Mouse (Mus musculus) ES-CJ7 (cell line): ENCODE measurements at regions not wholly inside any gene's neighbourhood (a gene's known extent, or its start where the extent isn't known, plus 50 kb on each side); places are given as distances from the start of the nearest gene placed in this dataset.
A peak's percentile ranks its signal among the peaks of the same experiment; 100 is the strongest.
"Not testable (repeated sequence)": the region's sequence is repeated elsewhere in the genome, so short reads cannot be mapped to it uniquely, and the experiment has no call there.

ENCODE experiments used
- DNase-seq: peaks from one replicate; pipeline ENCODE4 v3.0.0; 2011; ENCODE audit warnings: low read depth, low spot score

DNA sequence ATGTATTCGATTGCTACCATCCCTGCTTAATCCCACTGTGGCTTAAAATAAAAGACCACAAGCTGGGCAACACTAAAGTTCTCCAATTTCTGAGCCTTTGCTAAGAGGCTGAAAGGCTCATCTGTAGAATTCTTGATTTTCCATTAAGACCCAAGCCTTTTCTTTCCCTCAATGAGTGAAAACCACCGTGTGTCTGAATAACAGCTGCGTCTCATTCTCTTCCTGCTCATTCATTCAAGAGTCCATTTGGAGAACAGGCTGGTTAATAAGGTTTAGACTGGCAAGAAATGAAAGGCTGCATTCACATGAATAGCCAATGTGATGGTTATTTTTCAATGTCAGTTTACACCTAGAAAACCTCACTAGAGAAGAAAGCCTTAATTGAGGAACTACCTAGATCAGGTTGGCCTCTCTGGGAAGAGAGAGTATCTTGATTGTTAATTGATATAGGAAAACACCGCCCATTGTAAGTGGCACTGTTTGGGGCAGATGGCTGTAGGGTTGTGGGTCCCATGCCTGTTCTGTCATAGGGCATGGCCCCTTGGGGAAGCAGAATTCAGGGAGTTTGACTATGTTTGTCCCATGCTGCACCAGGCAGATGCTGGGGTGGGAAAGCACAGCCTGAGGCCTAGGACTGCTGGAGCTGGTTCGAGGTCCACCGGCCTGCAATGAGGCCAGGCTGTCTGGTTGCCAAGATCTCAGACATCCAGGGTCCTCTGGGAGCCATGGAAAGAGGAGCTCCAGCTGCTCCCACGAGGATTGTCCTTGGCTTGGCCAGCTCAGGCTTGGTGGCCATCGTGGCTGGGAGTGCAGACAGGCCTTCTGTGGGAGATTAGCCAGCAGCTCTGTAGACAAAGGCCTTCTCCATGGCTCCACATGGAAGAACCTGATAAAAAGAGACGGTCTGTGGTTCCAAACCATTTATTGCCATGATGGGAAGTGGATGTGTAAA is 161.3 kb upstream of the Castor2 start:
- no peak for DNase-seq

- no peak for DNase-seq
Observed at GRCm38 (mm10) chr5:133935451-133935850, 164.1 kb upstream of the Castor2 start.

GRCm38 (mm10) chr5:133935006-133935405 is 164.5 kb upstream of the Castor2 start:
- DNase-seq: no peak

DNA sequence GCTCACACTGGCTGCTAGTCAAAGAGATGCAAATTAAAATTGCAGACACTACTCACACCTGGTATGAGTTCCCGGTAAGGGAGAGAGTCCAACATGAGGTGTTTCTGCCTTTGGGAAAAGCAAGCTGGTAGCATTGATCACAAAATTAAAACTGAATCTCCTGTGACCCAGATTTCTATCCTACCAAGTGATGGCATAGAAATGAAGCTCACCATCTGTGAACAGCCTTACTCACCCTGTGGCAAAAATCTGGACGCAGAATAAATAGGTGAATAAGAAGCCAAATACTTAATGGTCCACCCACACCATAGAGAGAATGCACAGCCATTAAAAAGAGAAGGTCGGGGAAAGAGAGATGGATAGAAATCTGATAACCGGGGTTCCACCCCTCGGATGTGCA is 169.4 kb upstream of the Castor2 start:
- DNase-seq: no peak

DNA sequence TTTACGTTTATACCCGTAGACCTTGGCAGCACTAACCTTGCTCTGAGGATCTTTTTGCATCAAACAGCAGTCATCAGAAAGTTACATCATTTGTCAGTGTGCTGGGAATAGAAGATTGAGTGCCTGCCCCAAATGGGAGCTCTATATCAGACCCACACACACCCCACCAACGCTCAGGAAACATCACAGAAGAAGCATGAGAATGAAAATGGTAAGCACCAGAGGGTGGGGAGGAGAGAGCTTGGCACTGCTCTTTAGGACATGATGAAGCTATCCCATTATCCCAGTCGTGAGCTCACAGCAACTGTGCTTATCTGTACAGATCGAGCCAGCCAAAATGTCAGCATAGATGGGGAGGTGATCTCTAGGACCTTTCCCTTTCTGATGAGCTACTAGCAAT is 172.5 kb upstream of the Castor2 start:
- DNase-seq: no peak

GRCm38 (mm10) chr5:133925184-133925900 is 174.2 kb upstream of the Castor2 start:
- no peak for DNase-seq

GRCm38 (mm10) chr5:133922181-133922580 is 177.3 kb upstream of the Castor2 start:
- DNase-seq: no peak

DNA sequence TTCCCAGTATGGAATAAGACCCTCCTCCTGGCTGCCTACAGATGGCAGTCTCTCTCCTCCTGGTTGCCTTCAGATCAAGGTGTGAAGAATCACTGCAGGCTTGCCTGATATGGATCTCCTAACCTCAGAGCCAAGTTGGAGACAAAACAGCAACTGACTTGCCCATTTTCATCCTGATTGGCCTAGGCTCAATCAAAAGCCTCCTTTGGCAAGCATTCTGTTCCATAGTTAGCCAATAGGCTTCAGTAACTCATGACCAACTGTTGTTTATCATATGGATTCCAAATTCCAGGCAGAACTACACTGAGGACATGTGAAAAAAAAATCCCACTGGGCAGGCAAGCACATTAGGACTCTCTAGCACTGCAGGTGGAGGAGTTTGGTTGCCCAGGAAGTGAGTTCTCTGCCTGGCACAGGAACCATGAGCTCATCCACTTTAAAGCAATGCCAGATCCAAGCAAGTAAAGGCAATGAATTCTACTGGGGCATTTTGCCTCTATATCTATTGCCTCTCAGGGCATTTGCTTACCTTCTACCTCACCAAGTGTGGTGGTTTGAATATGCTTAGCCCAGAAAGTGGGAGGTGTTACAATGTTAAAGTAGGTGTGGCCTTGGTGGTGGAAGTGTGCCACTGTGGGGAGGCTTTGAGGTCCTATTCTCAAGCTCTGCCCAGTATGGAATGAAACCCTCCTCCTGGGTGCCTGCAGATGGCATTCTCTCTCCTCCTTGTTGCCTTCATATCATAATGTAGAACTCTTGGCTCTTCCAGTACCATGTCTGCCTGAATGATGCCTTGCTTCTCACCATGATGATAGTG is 183.6 kb upstream of the Castor2 start:
- peak; percentile 7 for DNase-seq

DNA sequence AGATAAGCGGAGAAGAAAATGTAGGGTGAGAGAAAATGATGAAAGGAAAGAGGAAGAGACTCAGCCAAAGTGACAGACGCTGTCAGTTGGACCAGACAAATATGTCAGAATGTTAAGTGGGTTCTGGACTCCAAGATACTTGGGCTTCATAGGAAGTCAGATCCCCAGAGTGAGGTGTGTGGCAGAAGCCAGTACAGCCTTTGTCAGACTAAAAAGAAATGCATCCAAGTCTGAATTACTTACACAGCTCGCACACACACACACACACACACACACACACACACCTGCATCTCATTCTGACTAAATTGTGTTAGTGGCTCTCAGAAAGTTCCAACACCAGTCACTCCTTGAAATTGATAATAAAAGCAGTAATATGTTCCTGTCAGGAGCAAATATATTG is 192.1 kb upstream of the Castor2 start:
- no peak for DNase-seq

DNA sequence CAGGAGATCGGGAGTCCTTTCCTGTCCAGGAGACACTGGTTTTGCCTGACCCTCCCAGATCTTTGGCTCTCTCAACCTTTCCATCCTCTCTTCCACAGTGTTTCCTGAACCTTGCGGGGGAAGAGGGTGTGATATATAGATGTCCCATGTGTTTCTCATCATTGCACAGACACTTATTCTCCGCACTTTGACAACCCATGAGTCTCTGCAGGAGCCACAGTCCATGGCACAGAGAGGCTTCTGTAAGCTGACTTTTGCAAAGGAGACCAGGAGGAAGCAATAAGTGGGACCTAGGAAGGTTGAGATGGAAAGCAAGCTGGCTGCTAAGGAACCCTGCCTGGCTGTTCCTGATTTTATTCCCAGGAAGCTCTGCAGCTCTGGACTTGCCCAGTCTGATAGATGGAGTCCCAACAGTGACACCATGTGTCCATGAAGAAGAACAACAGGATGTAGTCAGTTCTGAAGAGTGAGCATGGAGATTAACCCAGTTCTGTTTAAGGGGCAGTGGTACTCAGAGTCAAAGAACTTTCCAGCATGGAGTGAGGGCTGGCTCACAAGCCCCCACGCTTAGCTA is 201.4 kb upstream of the Castor2 start:
- peak; percentile 58 for DNase-seq

- no peak for DNase-seq
Observed at GRCm38 (mm10) chr5:133890728-133891127, 208.8 kb upstream of the Castor2 start.

GRCm38 (mm10) chr5:133889841-133890240 is 209.7 kb upstream of the Castor2 start:
- DNase-seq: no peak

DNA sequence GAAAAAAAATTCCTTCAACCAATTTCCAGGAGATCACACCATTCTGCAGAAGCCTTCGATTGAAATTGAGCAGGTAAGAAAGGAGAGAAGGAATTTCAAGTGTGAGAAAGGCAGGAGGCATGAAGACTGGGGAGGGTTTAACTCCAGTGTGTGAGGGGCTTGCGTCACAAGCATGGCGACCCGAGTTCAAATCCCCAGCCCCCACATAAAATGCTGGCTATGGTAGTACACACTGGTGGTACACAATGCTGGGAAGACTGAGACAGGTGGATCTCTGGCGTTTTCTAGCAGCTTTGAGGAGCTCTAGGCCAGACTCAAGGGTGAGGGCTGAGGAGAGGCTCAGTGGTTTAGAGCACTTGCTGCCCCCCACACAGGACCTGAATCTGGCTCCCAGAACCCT is 214.0 kb upstream of the Castor2 start:
- no peak for DNase-seq

DNA sequence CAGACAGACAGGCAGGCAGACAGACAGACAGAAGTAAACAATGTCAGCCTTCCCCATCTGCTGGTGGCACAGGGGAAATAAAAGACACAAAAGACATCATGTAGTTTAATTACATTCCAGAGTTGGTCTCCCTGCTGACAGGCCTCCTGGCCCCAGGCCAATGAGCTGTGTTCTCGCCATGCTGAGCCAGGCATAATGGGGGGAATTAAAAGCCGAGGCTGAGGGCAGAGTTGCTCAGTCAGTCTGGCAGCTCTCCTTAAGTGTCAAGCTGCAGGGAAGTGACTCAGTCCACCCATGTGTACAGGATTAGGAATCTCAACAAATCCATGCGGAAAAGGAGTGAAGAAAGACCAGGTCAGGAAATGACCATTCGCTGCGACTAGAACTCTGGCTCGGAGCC is 214.5 kb upstream of the Castor2 start:
- DNase-seq: no peak

DNA sequence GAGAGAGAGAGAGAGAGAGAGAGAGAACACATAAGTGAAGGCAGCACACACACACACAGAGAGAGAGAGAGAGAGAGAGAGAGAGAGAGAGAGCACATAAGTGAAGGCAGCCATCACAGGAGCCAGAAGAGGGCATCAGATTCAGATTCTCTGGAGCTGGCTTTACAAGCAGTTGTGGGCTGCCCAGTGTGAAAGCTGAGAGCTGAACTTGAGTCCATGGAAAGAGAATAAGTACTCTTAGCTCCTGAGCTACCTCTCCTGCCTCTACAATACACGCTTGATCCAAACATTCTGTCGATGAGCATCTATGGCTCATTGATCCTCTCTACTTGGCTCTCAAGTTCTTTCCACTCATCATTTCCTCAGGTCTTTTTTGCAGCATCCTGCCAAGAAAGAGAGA is 214.9 kb upstream of the Castor2 start:
- no peak for DNase-seq

DNA sequence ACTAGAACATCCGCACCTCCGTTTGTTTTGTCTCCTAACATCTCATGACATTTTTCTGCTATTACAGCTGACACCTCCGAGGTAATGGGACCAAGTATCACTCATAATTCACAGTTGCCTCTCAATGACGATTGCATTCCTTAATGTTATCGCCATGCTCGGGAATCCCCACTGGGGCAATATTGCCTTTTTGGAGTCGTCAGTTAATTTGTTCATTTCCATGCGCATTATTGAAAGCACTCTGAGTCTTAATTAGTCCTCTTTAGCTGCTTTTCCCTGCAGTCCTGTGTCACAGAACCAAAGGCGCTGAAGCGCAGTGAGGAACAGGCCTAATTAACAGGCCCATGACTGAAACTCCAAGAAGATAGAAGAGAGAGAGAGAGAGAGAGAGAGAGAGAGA is 255.0 kb upstream of the Castor2 start:
- no peak for DNase-seq

GRCm38 (mm10) chr5:133842059-133842706 is 257.3 kb upstream of the Castor2 start:
- not testable (repeated sequence) for DNase-seq

GRCm38 (mm10) chr5:133838286-133838685 is 261.2 kb upstream of the Castor2 start:
- no peak for DNase-seq

DNA sequence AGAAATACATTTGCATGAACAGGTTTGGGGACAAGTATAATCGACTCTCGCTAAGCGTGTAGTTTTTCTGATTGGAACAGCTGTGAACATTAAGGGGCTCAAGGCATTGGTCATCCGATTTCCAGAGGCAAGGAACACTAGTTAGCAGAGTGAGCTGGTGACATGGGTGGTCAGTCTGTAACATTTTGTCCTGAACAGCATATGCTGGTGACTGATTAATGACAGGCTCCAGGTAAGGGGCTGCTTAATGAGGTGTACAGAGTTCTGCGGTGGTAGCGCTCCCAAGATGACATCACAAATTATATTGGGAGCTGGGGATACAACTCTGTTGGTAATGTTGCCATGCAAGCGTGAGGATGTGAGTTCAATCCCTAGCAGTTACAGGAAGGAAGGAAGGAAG is 266.3 kb upstream of the Castor2 start:
- DNase-seq: no peak

DNA sequence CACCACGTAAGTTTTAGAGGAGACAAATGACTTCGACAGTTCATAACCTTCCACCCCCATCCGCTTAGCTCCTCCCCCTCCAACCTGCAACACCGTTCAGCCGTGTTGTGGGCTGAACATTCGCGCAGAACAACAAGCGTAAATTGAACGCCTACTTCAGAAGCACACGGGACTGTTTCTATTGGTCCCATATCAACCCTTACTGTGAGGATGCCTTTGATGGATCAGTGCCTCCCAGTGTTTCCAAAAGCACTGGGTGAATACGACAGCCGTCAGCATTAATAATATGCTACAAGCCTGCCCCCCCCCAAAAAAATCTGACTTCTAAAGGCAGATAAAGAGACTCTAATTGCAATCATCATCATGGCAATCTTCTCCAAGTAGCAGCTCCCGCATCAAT is 271.3 kb upstream of the Castor2 start:
- no peak for DNase-seq

- no peak for DNase-seq
Observed at GRCm38 (mm10) chr5:133823871-133824270, 275.6 kb upstream of the Castor2 start.
